Mouse (Mus musculus) limb, embryonic 14.5 days (tissue): ENCODE measurements around the gene Atl3. TPM values are rescaled to one million over a fixed set of nuclear protein-coding genes. Genes with fewer than 3 reads are reported as not detected.

ENCODE experiments used
- ATAC-seq: fragments of 200-750 bp; cut with Nextera tagmentation; 2 replicates; pipeline ENCODE4 v1.8.0; 2017; ENCODE audit warnings: low read depth, moderate number of reproducible peaks, moderate TSS enrichment; ENCODE audit not compliant: low FRiP score
- DNase-seq: peaks from one replicate; pipeline ENCODE4 v3.0.0-alpha.2; 2015; ENCODE audit warnings: low spot score
- H3K27ac ChIP-seq: fragments of 300-500 bp; sonication (generic); replicated peaks from 2 replicates; pipeline ENCODE4 v1.5.1; 2014; ENCODE audit warnings: low read depth, mild to moderate bottlenecking, low read length, moderate library complexity, mixed read lengths
- H3K27me3 ChIP-seq: fragments of 300-500 bp; sonication (generic); 2 replicates; pipeline ENCODE4 v1.6.1; 2014; ENCODE audit warnings: low read length, mixed read lengths; ENCODE audit not compliant: control insufficient read depth, insufficient read depth
- H3K36me3 ChIP-seq: fragments of 300-500 bp; sonication (generic); 2 replicates; pipeline ENCODE4 v1.6.1; 2014; ENCODE audit warnings: mild to moderate bottlenecking, low read length, moderate library complexity, mixed read lengths; ENCODE audit not compliant: control insufficient read depth, insufficient read depth
- H3K4me1 ChIP-seq: fragments of 300-500 bp; sonication (generic); 2 replicates; pipeline ENCODE4 v1.6.1; 2014; ENCODE audit warnings: antibody characterized with exemption, low read length, mixed read lengths; ENCODE audit not compliant: control insufficient read depth, insufficient read depth
- H3K4me2 ChIP-seq: fragments of 300-500 bp; sonication (generic); replicated peaks from 2 replicates; pipeline ENCODE4 v1.6.1; 2014; ENCODE audit warnings: low read depth, mild to moderate bottlenecking, low read length, moderate library complexity; ENCODE audit not compliant: severe bottlenecking
- H3K4me3 ChIP-seq: fragments of 300-500 bp; sonication (generic); replicated peaks from 2 replicates; pipeline ENCODE4 v1.5.1; 2014; ENCODE audit warnings: low read length
- H3K9ac ChIP-seq: fragments of 300-500 bp; sonication (generic); 2 replicates; pipeline ENCODE4 v1.6.1; 2014; ENCODE audit warnings: mild to moderate bottlenecking, low read depth, low read length, moderate library complexity; ENCODE audit not compliant: severe bottlenecking
- H3K9me3 ChIP-seq: fragments of 300-500 bp; sonication (generic); 2 replicates; pipeline ENCODE4 v1.6.1; 2016; ENCODE audit warnings: low read length; ENCODE audit not compliant: control insufficient read depth
- POLR2A ChIP-seq: fragments of 200-500 bp; IDR thresholded peaks from 2 replicates; pipeline ENCODE4 v1.8.0; 2012; ENCODE audit warnings: inconsistent platforms, mild to moderate bottlenecking, moderate library complexity, borderline replicate concordance; ENCODE audit not compliant: insufficient read depth, insufficient read length; ENCODE audit errors: extremely low read depth
- WGBS: fragments of 180-500 bp; shearing (Covaris S2); extraction: QIAGEN DNeasy Blood & Tissue Kit; methylation state at CpG from one replicate; pipeline ENCODE4 v1.1.7; 2014; 5-methylcytosine and 5-hydroxymethylcytosine counted together
- polyA plus RNA-seq, 2 experiments: library from polyadenylated mRNA; depleted of rRNA in 1 of 2; stranded (reverse) in 1 of 2; unstranded in 1 of 2; fragments of >200 nt; fragmentation: Nextera tagmentation in 1 of 2; extraction: Ambion mirVana in 1 of 2; gene quantifications; 2 replicates each; pipeline versions ENCODE4 v1.2.1 to v1.2.3; 2012 to 2014

Gene Atl3
- polyA plus RNA-seq, 2 experiments: 19.0 to 32.9 TPM

DNA sequence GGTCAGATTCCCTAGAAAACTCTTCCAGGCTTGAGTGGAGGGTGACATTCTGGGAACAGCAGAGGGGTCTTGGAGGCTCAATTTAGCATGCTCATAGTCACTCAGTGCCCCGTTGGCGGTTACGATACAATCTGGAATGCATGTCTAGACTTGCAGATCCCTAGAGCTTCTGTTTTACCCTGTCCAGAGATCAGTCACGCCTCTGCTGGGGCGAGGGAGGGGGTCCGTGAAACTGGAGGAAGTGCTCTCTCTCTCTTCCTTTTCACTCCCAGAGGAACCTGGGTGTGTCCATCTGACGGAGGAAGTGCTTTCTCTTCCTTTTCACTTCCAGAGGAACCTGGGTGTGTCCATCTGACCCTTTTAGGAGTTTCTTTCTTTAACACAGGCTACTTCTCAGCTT, 89.3 kb downstream of the Atl3 start:
- Histone ChIP-seq H3K4me1 (no peaks in the 10 kb centered on the region), H3K4me2 (no peak overlapping the region), H3K9me3 (no peaks in the 10 kb centered on the region), H3K27ac (no peak overlapping the region), H3K27me3 (no peaks in the 10 kb centered on the region), H3K4me3 (no peak overlapping the region), H3K36me3 (no peaks in the 10 kb centered on the region), H3K9ac (no peak overlapping the region)
- WGBS: 45% methylated on average over 7 of the region's 7 CpGs
- DNase-seq: no peak
- ATAC-seq: no peak
- TF ChIP-seq POLR2A: no peak

DNA sequence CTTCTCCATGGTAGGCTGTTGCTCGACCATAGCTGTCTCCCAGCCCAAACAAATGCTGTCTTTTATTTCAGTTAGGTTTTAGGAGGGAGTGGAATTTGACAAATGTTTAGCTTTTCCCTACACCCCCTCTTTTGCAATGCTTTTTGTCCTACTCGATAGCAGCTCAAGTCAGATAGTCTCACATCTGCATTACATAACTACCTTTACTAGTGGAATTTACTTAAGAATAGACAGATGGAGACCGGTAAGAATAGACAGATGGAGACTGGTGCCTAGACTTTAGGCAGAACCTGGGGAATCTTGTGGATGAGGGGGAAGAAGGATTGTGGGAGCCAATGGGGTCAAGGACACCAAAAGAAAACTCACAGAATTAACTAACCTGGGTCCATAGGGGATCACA, 89.8 kb downstream of the Atl3 start:
- no peak overlapping the region for H3K27ac ChIP-seq
- H3K36me3 ChIP-seq: no peaks in the 10 kb centered on the region
- H3K27me3 ChIP-seq: no peaks in the 10 kb centered on the region
- no peak overlapping the region for H3K4me3 ChIP-seq
- no peak for ATAC-seq
- H3K9ac ChIP-seq: no peak overlapping the region
- WGBS: 65% methylated on average over 3 of the region's 3 CpGs
- no peaks in the 10 kb centered on the region for H3K4me1 ChIP-seq
- DNase-seq: no peak
- H3K4me2 ChIP-seq: no peak overlapping the region
- TF ChIP-seq POLR2A: no peak
- H3K9me3 ChIP-seq: no peaks in the 10 kb centered on the region

DNA sequence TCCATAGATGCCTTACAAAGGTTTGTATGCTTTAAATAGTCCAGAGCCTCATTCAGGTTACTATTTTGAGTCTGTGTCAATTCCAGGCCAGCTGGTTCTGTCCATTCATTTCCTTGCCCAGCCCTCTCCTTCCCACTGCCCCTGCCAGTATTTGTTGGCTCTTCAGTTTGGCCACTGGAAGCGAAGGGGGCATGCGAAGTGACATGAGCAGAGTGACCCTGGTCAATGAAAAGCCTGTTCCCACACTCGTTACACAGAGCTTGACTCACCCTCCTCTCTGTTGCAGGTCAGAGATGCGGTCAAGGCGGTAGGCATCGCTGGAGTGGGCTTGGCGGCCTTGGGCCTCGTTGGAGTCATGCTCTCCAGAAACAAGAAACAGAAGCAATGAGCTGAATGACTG, 91.4 kb downstream of the Atl3 start:
- Histone ChIP-seq H3K27ac (no peak overlapping the region), H3K36me3 (no peaks in the 10 kb centered on the region), H3K9ac (no peak overlapping the region), H3K4me2 (no peak overlapping the region), H3K27me3 (no peaks in the 10 kb centered on the region), H3K4me3 (no peak overlapping the region), H3K9me3 (no peaks in the 10 kb centered on the region), H3K4me1 (no peaks in the 10 kb centered on the region)
- 78% methylated on average over 8 of the region's 8 CpGs for WGBS
- ATAC-seq (no peak), DNase-seq (no peak)
- TF ChIP-seq POLR2A: no peak

DNA sequence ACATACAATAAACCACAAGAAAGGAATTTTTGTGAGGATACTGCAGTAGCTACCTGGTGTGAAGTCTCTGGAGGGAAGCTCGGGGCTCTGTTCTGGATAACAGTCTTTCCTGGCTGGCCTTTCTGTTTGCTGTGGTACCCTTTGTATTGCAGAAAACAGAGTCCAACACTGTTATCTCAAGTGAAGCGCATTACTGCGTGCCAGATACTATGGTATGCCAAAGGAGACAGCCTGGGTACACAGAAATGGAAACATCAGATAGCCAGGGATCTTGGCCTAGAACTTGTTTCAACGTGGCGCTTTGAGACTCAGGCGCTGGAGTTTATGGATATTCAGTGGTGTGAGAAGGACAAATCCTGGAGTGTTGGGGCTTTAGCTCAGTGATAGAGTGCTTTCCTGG, 91.9 kb downstream of the Atl3 start:
- Histone ChIP-seq H3K27me3 (no peaks in the 10 kb centered on the region), H3K4me3 (no peak overlapping the region), H3K27ac (no peak overlapping the region), H3K36me3 (no peaks in the 10 kb centered on the region), H3K4me1 (no peaks in the 10 kb centered on the region), H3K9ac (no peak overlapping the region), H3K4me2 (no peak overlapping the region), H3K9me3 (no peaks in the 10 kb centered on the region)
- 91% methylated on average over 6 of the region's 6 CpGs for WGBS
- no peak for TF ChIP-seq POLR2A
- DNase-seq: no peak
- no peak for ATAC-seq

Other genes starting within 250 kb of the Atl3 start
- 69.4 and 80.9 TPM in 2 replicates for gene Rcor2, start 226.7 kb upstream of the Atl3 start, polyA plus RNA-seq (2012; rRNA removed)
- 9.8 and 10.2 TPM in 2 replicates for gene Rcor2, start 226.7 kb upstream of the Atl3 start, polyA plus RNA-seq (2014; fragmentation: Nextera tagmentation; extraction: Ambion mirVana)
- 65.8 and 78.2 TPM in 2 replicates for gene Mark2, start 152.2 kb upstream of the Atl3 start, polyA plus RNA-seq (2012; rRNA removed)
- 48.6 and 56.3 TPM in 2 replicates for gene Mark2, start 152.2 kb upstream of the Atl3 start, polyA plus RNA-seq (2014; fragmentation: Nextera tagmentation; extraction: Ambion mirVana)
- 37.6 and 47.0 TPM in 2 replicates for gene Spindoc, start 111.0 kb upstream of the Atl3 start, polyA plus RNA-seq (2012; rRNA removed)
- gene Spindoc, start 111.0 kb upstream of the Atl3 start, polyA plus RNA-seq (2014; fragmentation: Nextera tagmentation; extraction: Ambion mirVana): 21.9 and 25.9 TPM in 2 replicates
- 98.9 and 128 TPM in 2 replicates for gene 2700081O15Rik, start 76.4 kb upstream of the Atl3 start, polyA plus RNA-seq (2012; rRNA removed)
- 13.7 and 15.4 TPM in 2 replicates for gene 2700081O15Rik, start 76.4 kb upstream of the Atl3 start, polyA plus RNA-seq (2014; fragmentation: Nextera tagmentation; extraction: Ambion mirVana)
- gene Rtn3, start 10.8 kb upstream of the Atl3 start, polyA plus RNA-seq (2012; rRNA removed): 112 and 118 TPM in 2 replicates
- 102 and 107 TPM in 2 replicates for gene Rtn3, start 10.8 kb upstream of the Atl3 start, polyA plus RNA-seq (2014; fragmentation: Nextera tagmentation; extraction: Ambion mirVana)
- 5.9 and 9.2 TPM in 2 replicates for gene Pla2g16, start 63.4 kb downstream of the Atl3 start, polyA plus RNA-seq (2012; rRNA removed)
- 10.7 and 13.3 TPM in 2 replicates for gene Pla2g16, start 63.4 kb downstream of the Atl3 start, polyA plus RNA-seq (2014; fragmentation: Nextera tagmentation; extraction: Ambion mirVana)
- 1.1 and 1.8 TPM in 2 replicates for gene Lgals12, start 113.2 kb downstream of the Atl3 start, polyA plus RNA-seq (2012; rRNA removed)
- gene Lgals12, start 113.2 kb downstream of the Atl3 start, polyA plus RNA-seq (2014; fragmentation: Nextera tagmentation; extraction: Ambion mirVana): 0.36 and 0.77 TPM in 2 replicates
- not detected in 2 replicates for gene Hrasls5, start 118.5 kb downstream of the Atl3 start, polyA plus RNA-seq (2012; rRNA removed)
- 0.19 TPM in 1 of 2 replicates, not detected in the other for gene Hrasls5, start 118.5 kb downstream of the Atl3 start, polyA plus RNA-seq (2014; fragmentation: Nextera tagmentation; extraction: Ambion mirVana)
- gene Slc22a19, start 217.3 kb downstream of the Atl3 start, polyA plus RNA-seq (2012; rRNA removed): not detected in 2 replicates
- not detected in 2 replicates for gene Slc22a19, start 217.3 kb downstream of the Atl3 start, polyA plus RNA-seq (2014; fragmentation: Nextera tagmentation; extraction: Ambion mirVana)